30 mouse cellular contexts compared by ENCODE assay signal in the genomic region with DNA sequence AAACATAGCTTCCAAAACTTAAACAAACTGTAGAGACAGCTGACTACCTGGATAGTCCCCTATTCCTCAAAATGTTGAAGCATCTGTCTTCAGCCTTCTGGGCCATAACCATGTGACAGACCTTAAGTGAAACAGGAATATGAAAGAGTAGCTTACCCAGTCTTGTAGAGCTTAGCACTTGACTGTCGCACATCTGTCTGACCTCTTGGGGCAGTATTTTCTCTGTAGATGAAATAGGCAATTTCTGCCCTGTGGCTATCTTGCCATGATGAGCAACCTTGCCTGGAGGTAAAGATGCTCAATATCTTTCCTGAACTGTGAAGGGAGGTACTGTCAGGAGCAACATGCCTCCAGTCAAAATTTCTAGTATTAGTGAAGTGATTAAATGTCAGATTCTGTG. TPM values are rescaled to one million over a fixed set of nuclear protein-coding genes. Genes with fewer than 3 reads are reported as not detected.
A peak's percentile ranks its signal among the peaks of the same experiment; 100 is the strongest.
DNase-seq lines count a peak whose midpoint lies in the region; ATAC-seq and TF ChIP-seq lines count a peak whose summit lies in the region.
"Had no signal": no experiment of that assay in that cellular context is flagged by ENCODE, and none has a peak within 500 bp of the region (broad histone marks: within the 10 kb centered on the region; RNA-seq: fewer than 3 reads in every experiment).

No protein-coding gene starts in this region.

- H3K9ac ChIP-seq in intestine, postnatal 0 days (ENCODE audit: low read depth, low read length): no peak overlapping the region
- H3K9ac ChIP-seq in intestine, embryonic 15.5 days: no peak overlapping the region
- H3K9ac ChIP-seq: embryonic facial prominence, embryonic 12.5 days; forebrain, postnatal 0 days; heart, embryonic 12.5 days; hindbrain, embryonic 12.5 days; limb, embryonic 15.5 days; liver, embryonic 15.5 days; midbrain, embryonic 13.5 days; stomach, embryonic 15.5 days had no signal

- H3K4me3 ChIP-seq in intestine, postnatal 0 days (ENCODE audit: low read depth, low read length): no peak overlapping the region
- no peak overlapping the region for H3K4me3 ChIP-seq in intestine, embryonic 15.5 days (replicated peaks)
- no peak overlapping the region for H3K4me3 ChIP-seq in kidney, adult 2 months (ENCODE audit: insufficient read depth, low read depth, low read length)
- H3K4me3 ChIP-seq: embryonic facial prominence, embryonic 12.5 days; heart, embryonic 12.5 days; hindbrain, embryonic 12.5 days; limb, embryonic 15.5 days; liver, embryonic 15.5 days; midbrain, embryonic 13.5 days; stomach, embryonic 15.5 days had no signal

- peak; percentile 40 for TF ChIP-seq CTCF in intestine, postnatal 0 days (IDR thresholded peaks at IDR 0.05; ENCODE audit: low read depth)
- TF ChIP-seq CTCF in kidney, adult 2 months (conservative IDR thresholded peaks at IDR 0.05; ENCODE audit: insufficient read depth, insufficient read length, low read depth, low read length): no peak

- H3K27ac ChIP-seq in intestine, postnatal 0 days (ENCODE audit: low read depth, low read length): no peak overlapping the region
- H3K27ac ChIP-seq in intestine, embryonic 15.5 days: no peak overlapping the region
- H3K27ac ChIP-seq in kidney, adult 2 months (ENCODE audit: insufficient read depth, low read depth, low read length): no peak overlapping the region
- H3K27ac ChIP-seq: embryonic facial prominence, embryonic 12.5 days; hindbrain, embryonic 12.5 days; limb, embryonic 15.5 days; liver, embryonic 15.5 days; midbrain, embryonic 13.5 days; stomach, embryonic 15.5 days had no signal

- DNase-seq in 416B (ENCODE audit: low read depth): peak; percentile 31
- peak; percentile 57 for DNase-seq in ES-CJ7 (ENCODE audit: low read depth, low spot score)
- no peak for DNase-seq in kidney, adult 2 months
- no peak for DNase-seq in kidney, postnatal 25 days
- DNase-seq: adrenal gland, adult 8-10 months; B cell, adult 2 months; cerebellum, adult 18-20 months; cerebellum, postnatal 14 days; forebrain, postnatal 0 days; gastrocnemius, postnatal 14 days; heart, adult 11 months; heart, postnatal 14 days; kidney, adult 9 months; kidney, postnatal 14 days; left cerebral cortex, postnatal 4 days; right cerebral cortex, postnatal 4 days; thymus, adult 18-20 months had no signal

- H3K9me3 ChIP-seq in intestine, postnatal 0 days (ENCODE audit: control insufficient read depth): no peaks in the 10 kb centered on the region
- no peaks in the 10 kb centered on the region for H3K9me3 ChIP-seq in intestine, embryonic 15.5 days
- H3K9me3 ChIP-seq: embryonic facial prominence, embryonic 12.5 days; heart, embryonic 12.5 days; hindbrain, embryonic 12.5 days; limb, embryonic 15.5 days; liver, embryonic 15.5 days; midbrain, embryonic 13.5 days; stomach, embryonic 15.5 days had no signal

- no peak for TF ChIP-seq POLR2A in kidney, adult 2 months (IDR thresholded peaks at IDR 0.05; ENCODE audit: low read depth, low read length)

- H3K36me3 ChIP-seq in intestine, postnatal 0 days (ENCODE audit: control insufficient read depth, insufficient read depth): no peaks in the 10 kb centered on the region
- no peaks in the 10 kb centered on the region for H3K36me3 ChIP-seq in intestine, embryonic 15.5 days
- no peaks in the 10 kb centered on the region for H3K36me3 ChIP-seq in kidney, adult 2 months (ENCODE audit: control insufficient read depth, insufficient read depth, low read length)
- H3K36me3 ChIP-seq: embryonic facial prominence, embryonic 12.5 days; heart, embryonic 12.5 days; hindbrain, embryonic 12.5 days; limb, embryonic 15.5 days; liver, embryonic 15.5 days; midbrain, embryonic 13.5 days; stomach, embryonic 15.5 days had no signal

- no peaks in the 10 kb centered on the region for H3K4me1 ChIP-seq in intestine, postnatal 0 days (replicated peaks; ENCODE audit: control insufficient read depth, insufficient read depth, low read length)
- H3K4me1 ChIP-seq in intestine, embryonic 15.5 days (replicated peaks): no peaks in the 10 kb centered on the region
- no peaks in the 10 kb centered on the region for H3K4me1 ChIP-seq in kidney, adult 2 months (ENCODE audit: control insufficient read depth, insufficient read depth, low read length)
- H3K4me1 ChIP-seq: embryonic facial prominence, embryonic 12.5 days had no signal

- ATAC-seq in intestine, postnatal 0 days: no peak
- no peak for ATAC-seq in intestine, embryonic 15.5 days
- peak; percentile 43 for ATAC-seq in megakaryocyte progenitor cell, adult 5-6 weeks (replicated peaks; ENCODE audit: poor library complexity)
- ATAC-seq: activated CD4-positive, CD25-positive, alpha-beta regulatory T cell, adult 4 months; forebrain, postnatal 0 days; inflammation-experienced regulatory T-cells, adult 6 months; midbrain, embryonic 13.5 days; Patski had no signal

- WGBS in intestine, postnatal 0 days: 63% methylated on average over 1 of the region's 1 CpGs
- 62% methylated on average over 1 of the region's 1 CpGs for WGBS in intestine, embryonic 15.5 days
- 65% methylated on average over 1 of the region's 1 CpGs for WGBS in kidney, adult 2 months

- H3K4me2 ChIP-seq in intestine, postnatal 0 days (replicated peaks; ENCODE audit: low read depth): no peak overlapping the region
- H3K4me2 ChIP-seq in intestine, embryonic 15.5 days (replicated peaks): no peak overlapping the region
- H3K4me2 ChIP-seq: embryonic facial prominence, embryonic 12.5 days; heart, embryonic 12.5 days; hindbrain, embryonic 12.5 days; limb, embryonic 15.5 days; liver, embryonic 15.5 days; midbrain, embryonic 13.5 days; stomach, embryonic 15.5 days had no signal

- no peaks in the 10 kb centered on the region for H3K27me3 ChIP-seq in intestine, postnatal 0 days (replicated peaks; ENCODE audit: control insufficient read depth, insufficient read depth, low read length)
- no peaks in the 10 kb centered on the region for H3K27me3 ChIP-seq in intestine, embryonic 15.5 days (replicated peaks)
- H3K27me3 ChIP-seq in kidney, adult 2 months (replicated peaks; ENCODE audit: control insufficient read depth, insufficient read depth, low read length): no peaks in the 10 kb centered on the region
- H3K27me3 ChIP-seq: embryonic facial prominence, embryonic 12.5 days; heart, embryonic 12.5 days; hindbrain, embryonic 12.5 days; limb, embryonic 15.5 days; liver, embryonic 15.5 days; midbrain, embryonic 13.5 days; stomach, embryonic 15.5 days had no signal

RNA-seq across cellular contexts. Expression of a gene that starts 2.9 kb away (rescaled TPM):
- polyA plus RNA-seq in intestine, postnatal 0 days (2015; fragmentation: Nextera tagmentation; extraction: Ambion mirVana): 50.2 and 50.8 TPM in 2 replicates
- 156 and 168 TPM in 2 replicates for polyA plus RNA-seq in intestine, embryonic 15.5 days (2015; fragmentation: Nextera tagmentation; extraction: Ambion mirVana)
- 180 and 208 TPM in 2 replicates for total RNA-seq in megakaryocyte progenitor cell, adult 5-6 weeks (2015)
- 184 and 193 TPM in 2 replicates for total RNA-seq in megakaryocyte progenitor cell, adult 5-6 weeks (2017)
- 28.4 and 32.7 TPM in 2 replicates for polyA plus RNA-seq in kidney, adult 2 months (2012; rRNA removed)

RNA-seq across cellular contexts. Expression of a gene that starts 24.2 kb away (rescaled TPM):
- polyA plus RNA-seq in intestine, postnatal 0 days (2015; fragmentation: Nextera tagmentation; extraction: Ambion mirVana): 26.3 and 26.7 TPM in 2 replicates
- polyA plus RNA-seq in intestine, embryonic 15.5 days (2015; fragmentation: Nextera tagmentation; extraction: Ambion mirVana): 55.9 TPM in 2 replicates
- total RNA-seq in megakaryocyte progenitor cell, adult 5-6 weeks (2015): 25.2 and 32.9 TPM in 2 replicates
- total RNA-seq in megakaryocyte progenitor cell, adult 5-6 weeks (2017): 33.0 and 42.0 TPM in 2 replicates
- 22.8 and 25.1 TPM in 2 replicates for polyA plus RNA-seq in kidney, adult 2 months (2012; rRNA removed)

RNA-seq across cellular contexts. Expression of a gene that starts 39.2 kb away (rescaled TPM):
- 3.2 TPM in 2 replicates for polyA plus RNA-seq in intestine, postnatal 0 days (2015; fragmentation: Nextera tagmentation; extraction: Ambion mirVana)
- polyA plus RNA-seq in intestine, embryonic 15.5 days (2015; fragmentation: Nextera tagmentation; extraction: Ambion mirVana): 4.0 and 4.7 TPM in 2 replicates
- 0.20 and 0.34 TPM in 2 replicates for total RNA-seq in megakaryocyte progenitor cell, adult 5-6 weeks (2015)
- not detected in 2 replicates for total RNA-seq in megakaryocyte progenitor cell, adult 5-6 weeks (2017)
- 22.6 and 28.7 TPM in 2 replicates for polyA plus RNA-seq in kidney, adult 2 months (2012; rRNA removed)
- polyA plus RNA-seq: activated CD4-positive, CD25-positive, alpha-beta regulatory T cell, adult 4 months; inflammation-experienced regulatory T-cells, adult 6 months had no signal

RNA-seq across cellular contexts. Expression of a gene that starts 57.9 kb away (rescaled TPM):
- polyA plus RNA-seq in intestine, postnatal 0 days (2015; fragmentation: Nextera tagmentation; extraction: Ambion mirVana): 179 and 180 TPM in 2 replicates
- polyA plus RNA-seq in intestine, embryonic 15.5 days (2015; fragmentation: Nextera tagmentation; extraction: Ambion mirVana): 421 and 423 TPM in 2 replicates
- 573 and 626 TPM in 2 replicates for total RNA-seq in megakaryocyte progenitor cell, adult 5-6 weeks (2015)
- 615 and 714 TPM in 2 replicates for total RNA-seq in megakaryocyte progenitor cell, adult 5-6 weeks (2017)
- polyA plus RNA-seq in kidney, adult 2 months (2012; rRNA removed): 413 and 444 TPM in 2 replicates

Comparison
In these comparisons a context has a peak if more than half of its experiments do, and no peak if none do; other contexts are left out.
1. DNase-seq: peak in 416B (single experiment) and ES-CJ7 (single experiment); none in kidney, adult 2 months (single experiment) and kidney, postnatal 25 days (0 of 2).